Mouse (Mus musculus): ENCODE results near the gene AI464131.
A peak's percentile ranks its signal among the peaks of the same experiment; 100 is the strongest.

AI464131 gene

GRCm38 (mm10) chr4:41502986-41503412, at the start of gene AI464131:
TSS of gene AI464131 (minus strand) at chr4:41503076.
- DNase-seq (ENCODE audit: extremely low read depth, low read depth): peak; percentile 95

- DNase-seq (ENCODE audit: extremely low read depth, low read depth): no peak
Observed at GRCm38 (mm10) chr4:41552529-41552928, 49.7 kb upstream of the AI464131 start.

GRCm38 (mm10) chr4:41547086-41547485, 44.2 kb upstream of the AI464131 start:
- DNase-seq (ENCODE audit: extremely low read depth, low read depth): no peak

- no peak for DNase-seq (ENCODE audit: extremely low read depth, low read depth)
Observed at GRCm38 (mm10) chr4:41545985-41546384, 43.1 kb upstream of the AI464131 start.

DNA sequence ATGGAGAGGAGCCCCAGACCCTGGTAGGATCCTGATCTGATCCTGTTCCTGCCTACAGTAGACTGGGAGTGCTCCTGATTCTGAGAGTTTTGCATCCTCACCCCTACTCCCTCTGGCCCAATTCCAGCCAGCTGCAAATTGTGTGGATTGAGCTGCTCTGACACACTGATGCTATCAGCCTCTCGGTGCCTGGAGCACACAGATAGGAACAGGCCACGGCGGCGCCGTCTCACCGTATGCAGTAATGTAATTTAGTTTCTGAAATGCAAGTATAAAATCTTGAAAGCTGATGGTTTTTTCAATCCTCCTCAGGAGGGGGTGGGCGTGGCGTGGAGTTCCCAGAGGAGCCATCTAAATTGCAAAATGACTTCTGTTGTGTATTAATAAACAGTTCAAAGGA, 39.3 kb upstream of the AI464131 start:
- DNase-seq (ENCODE audit: extremely low read depth, low read depth): no peak

DNA sequence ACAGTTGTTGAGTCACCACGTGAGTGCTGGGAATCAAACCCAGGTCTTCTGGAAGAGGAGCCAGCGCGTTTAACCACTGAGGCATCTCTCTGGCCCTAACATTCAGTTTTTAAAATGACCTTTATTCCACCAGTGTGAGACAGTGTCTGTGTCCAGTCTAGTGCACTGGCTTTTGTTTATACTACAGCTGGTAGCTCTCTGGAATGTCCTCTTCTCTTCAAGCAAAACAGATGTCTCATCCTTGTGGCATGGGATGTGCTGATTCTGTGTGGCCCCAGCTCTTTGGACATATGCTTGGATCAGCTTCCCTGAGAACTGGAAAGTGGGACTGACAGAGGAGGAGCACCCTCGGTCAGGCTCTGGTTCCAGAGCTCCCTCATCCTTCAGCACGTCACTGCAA, 32.0 kb upstream of the AI464131 start:
- no peak for DNase-seq (ENCODE audit: extremely low read depth, low read depth)

DNA sequence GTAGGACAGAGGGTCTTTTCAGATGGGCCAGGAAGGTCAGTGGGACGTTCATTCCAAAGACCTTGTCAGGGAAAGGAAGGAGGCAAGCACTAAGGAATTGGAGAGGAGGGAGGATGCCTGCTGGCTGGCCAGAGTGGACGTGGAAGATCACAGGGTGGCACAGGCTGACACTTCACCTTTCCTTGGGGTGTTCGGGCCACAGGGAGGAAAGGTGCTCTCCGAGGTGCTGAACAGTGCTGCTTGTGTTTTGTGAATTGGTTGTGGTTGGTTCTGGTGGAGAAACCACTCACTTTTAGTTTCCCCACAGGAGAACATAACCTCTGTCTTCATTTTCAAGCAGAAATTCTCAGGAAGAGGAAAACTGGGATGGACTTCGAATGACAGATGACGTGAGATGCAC, 29.5 kb upstream of the AI464131 start:
- DNase-seq (ENCODE audit: extremely low read depth, low read depth): no peak

- no peak for DNase-seq (ENCODE audit: extremely low read depth, low read depth)
Observed at GRCm38 (mm10) chr4:41527996-41528395, 25.1 kb upstream of the AI464131 start.

DNA sequence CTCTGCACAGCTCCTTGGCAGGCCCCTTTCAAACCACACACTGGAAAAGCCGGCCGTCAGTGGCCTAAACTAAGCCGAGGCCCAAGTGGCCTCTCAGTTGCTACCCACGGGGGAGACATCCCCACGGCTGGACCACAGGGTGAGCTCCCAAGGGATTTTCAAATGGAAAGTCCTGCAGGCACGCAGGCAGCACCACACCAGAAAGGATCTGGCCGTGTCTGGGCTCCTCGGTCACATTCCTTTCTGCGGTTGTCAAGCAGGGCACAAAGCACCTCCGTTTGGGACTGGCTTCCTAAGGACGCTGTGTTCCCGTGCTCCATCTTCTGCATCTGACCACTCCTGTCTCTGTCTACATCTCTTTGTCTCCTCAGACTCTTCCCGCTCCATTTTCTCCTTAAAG, 24.2 kb upstream of the AI464131 start:
- no peak for DNase-seq (ENCODE audit: extremely low read depth, low read depth)

DNA sequence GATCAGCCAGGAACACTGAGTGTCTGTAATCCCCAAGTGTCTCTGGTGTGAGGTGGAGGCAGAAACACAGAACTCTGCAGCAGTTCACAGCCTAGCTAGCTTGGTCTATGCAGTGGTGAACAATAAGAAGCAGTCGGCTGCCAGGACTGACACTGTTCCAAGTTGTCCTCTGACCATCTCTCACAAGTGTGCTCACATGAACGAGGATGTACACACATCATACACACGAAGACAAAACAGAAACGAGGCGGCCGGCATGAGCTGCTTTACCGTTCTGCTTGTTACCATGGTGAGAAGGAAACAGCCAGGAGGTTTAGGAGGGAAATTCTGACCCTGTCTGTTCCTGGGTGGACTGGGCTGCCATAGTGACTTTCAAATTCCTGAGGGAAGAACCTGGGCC, 23.7 kb upstream of the AI464131 start:
- no peak for DNase-seq (ENCODE audit: extremely low read depth, low read depth)

DNA sequence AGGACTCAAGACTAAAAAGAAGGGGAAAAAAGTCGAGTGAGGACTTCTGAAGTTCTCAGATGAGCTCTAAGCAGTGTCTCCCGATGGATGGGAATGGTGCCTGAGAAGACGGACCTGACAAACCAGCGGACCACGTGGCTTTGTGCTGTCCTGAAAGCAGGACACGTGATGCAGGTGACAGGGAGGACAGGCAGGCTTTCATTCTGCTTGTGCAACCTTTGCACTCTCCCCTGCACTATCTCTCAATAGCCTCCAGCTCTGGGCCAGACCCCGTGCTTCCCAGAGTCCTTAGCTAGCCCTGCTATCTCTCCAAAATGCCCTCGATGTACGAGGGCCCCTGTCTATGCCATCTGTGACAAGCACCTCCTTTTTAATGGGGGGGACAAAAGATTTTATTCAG, 22.0 kb upstream of the AI464131 start:
- DNase-seq (ENCODE audit: extremely low read depth, low read depth): no peak

- no peak for DNase-seq (ENCODE audit: extremely low read depth, low read depth)
Observed at GRCm38 (mm10) chr4:41523839-41524238, 21.0 kb upstream of the AI464131 start.

DNA sequence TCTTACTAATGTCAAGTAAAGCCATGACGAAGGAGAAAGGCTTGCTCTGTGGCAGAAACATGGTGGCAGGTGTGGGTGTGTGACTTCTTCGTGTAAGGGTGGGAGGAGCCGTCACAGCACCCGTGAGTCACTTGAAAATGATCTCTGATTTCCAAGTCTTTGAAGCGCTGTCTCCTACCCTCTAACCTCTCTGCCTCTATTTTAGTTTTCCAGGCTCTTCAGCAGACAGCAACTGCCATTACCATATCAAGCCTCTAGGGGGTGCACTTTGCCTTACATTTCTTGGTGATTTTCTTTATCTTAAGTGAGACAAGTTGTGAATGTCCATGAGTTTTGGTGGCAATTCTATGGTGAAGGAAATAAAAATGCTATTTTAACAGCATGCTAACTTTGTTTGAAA, 19.9 kb upstream of the AI464131 start:
- no peak for DNase-seq (ENCODE audit: extremely low read depth, low read depth)

GRCm38 (mm10) chr4:41522136-41522535, 19.3 kb upstream of the AI464131 start:
- no peak for DNase-seq (ENCODE audit: extremely low read depth, low read depth)

- no peak for DNase-seq (ENCODE audit: extremely low read depth, low read depth)
Observed at GRCm38 (mm10) chr4:41520641-41521040, 17.8 kb upstream of the AI464131 start.

DNA sequence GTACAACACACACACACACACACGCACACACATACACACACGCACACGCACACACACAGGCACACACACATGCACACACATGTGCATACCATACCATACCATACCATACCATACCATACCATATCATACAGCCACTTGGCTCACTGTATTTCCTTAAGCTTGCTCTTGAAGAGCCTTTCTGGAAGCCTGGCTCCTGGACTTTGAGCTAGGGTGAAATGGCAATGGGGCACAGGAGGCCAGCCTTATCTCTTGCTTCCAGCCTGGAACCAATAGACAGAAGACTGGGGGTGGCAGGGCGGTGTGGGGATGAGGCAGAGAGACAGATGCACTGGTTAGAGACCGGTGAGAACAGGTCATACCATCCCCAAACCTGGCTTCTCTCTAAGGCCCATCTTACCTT, 16.3 kb upstream of the AI464131 start:
- no peak for DNase-seq (ENCODE audit: extremely low read depth, low read depth)

DNA sequence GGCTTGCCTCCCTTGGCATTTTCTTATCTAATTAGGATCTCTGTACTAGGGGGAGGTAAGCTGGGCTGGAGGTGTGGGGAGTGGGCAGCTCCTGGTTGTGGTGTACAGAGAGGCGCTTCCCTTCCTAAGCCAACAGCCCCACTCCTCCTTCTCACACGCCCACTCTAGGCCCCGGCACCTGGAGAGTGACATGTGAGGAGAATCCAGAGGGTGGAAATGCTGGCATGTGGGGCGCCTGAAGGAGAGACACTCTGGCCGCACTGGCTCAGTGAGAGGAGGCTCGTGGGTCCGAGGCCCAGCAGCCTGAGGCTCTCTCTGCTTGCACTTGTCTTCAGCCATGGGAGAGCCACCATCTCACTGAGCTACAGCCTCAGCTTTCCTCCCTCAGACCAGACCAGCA, 15.5 kb upstream of the AI464131 start:
- no peak for DNase-seq (ENCODE audit: extremely low read depth, low read depth)

DNA sequence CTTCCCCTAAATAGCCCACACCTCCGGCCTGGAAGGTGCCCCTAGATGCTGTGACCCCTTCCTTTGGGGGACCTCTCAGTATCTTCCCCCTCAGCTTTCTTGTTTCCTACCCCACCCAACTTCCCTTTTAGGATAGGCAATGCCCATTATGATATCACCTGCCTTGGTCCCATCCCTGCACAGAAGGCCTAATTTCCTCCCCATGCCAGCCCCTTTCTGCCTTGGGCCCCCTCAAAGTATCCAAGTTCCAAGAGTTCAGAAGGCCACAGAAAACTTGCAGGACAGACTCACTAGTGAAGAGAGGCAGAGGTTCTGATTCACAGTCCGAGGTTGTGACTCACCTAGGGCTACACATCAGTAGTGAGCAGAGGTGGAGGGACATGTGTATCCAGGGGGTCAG, 14.4 kb upstream of the AI464131 start, which contains the start of gene 1110017D15Rik:
Gene 1110017D15Rik (minus strand): TSS at position 101 of the 400 bp plus-strand sequence.
- DNase-seq (ENCODE audit: extremely low read depth, low read depth): no peak

- no peak for DNase-seq (ENCODE audit: extremely low read depth, low read depth)
Observed at GRCm38 (mm10) chr4:41513714-41514113, 10.8 kb upstream of the AI464131 start.

GRCm38 (mm10) chr4:41513309-41513708, 10.4 kb upstream of the AI464131 start:
- DNase-seq (ENCODE audit: extremely low read depth, low read depth): no peak

- no peak for DNase-seq (ENCODE audit: extremely low read depth, low read depth)
Observed at GRCm38 (mm10) chr4:41507998-41508397, 5.1 kb upstream of the AI464131 start.

DNA sequence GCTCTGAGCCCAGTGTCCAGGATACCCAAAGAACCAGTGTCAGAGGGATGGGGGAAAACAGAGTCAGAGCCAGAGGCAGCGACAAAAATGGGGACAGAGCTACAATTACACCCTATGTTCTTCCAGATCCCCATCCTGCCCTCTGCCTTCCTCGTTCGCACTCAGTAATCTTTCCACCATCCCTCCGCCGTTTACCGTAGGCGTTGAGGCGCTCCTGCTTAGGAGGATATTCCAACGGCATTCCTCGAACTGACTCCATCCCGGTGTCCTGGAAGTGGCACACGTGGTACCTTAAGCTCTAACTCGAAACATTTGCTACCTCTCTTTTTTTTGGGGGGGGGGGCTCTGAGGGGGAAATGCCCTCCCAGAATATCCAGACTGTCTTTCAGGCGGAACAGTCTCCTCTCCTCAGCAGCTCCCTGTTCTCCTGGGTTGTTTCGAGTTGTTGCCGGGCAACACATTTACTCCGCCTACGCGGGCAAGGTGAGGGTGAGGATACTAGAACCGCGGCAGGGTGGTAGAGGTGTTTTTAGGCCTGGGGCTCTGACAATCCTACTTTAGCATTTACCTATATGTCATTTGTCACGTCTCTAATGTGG, 4.5 kb upstream of the AI464131 start:
- no peak for DNase-seq (ENCODE audit: extremely low read depth, low read depth)

DNA sequence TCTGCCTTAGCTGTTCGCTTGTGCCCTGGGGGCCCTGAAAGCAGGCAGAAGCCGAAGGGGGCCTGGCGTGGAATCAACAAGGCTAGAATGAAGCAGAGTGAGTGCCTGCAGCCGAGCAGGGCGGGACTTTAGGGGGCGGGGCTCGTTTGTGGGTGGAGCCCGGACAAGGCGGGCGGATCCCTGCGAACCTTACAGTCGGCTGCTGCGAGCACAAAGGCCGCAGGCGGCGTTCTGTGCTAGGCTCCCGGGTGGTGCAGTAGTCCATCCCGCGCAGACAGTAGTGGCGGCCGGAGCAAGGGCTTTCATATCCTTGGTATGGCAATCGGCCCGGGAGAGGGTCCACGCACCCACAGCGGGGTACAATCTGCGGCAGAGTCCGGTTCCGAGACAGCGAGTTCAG, 4.0 kb upstream of the AI464131 start:
- no peak for DNase-seq (ENCODE audit: extremely low read depth, low read depth)

DNA sequence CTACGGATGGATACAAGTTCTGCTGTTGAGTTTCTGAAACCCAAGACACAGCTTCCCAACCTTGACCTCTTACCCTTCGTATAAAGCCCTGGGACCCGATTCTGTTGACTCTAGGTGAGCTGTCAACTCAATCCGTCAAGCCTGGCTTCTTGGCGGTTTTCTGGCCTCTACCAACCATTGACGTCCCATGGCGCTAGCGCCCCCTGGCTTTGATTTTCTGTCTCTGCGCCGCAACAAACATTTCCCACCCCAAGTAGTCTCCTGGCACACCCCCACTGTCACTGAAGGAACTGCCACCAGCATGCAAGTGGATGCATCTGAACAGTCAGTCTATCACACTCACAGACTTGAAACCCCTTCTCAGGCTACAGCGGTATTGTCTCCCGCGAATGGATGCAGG, 3.3 kb upstream of the AI464131 start:
- peak; percentile 65 for DNase-seq (ENCODE audit: extremely low read depth, low read depth)

Measured in MEL-GATA-1-ER (cell line).